Mouse (Mus musculus) bone marrow, adult 2 months (tissue): ENCODE data around the gene Cps1.

Experiments
- CTCF ChIP-seq: fragments of 200-500 bp; IDR thresholded peaks from 2 replicates; pipeline ENCODE4 v1.5.1; 2011; ENCODE audit warnings: low read length, control low read depth; ENCODE audit not compliant: control insufficient read depth, insufficient read depth
- POLR2A ChIP-seq: fragments of 200-500 bp; IDR thresholded peaks from 2 replicates; pipeline ENCODE4 v1.6.1; 2011; ENCODE audit warnings: low read depth, mild to moderate bottlenecking, control low read depth, low read length, borderline replicate concordance; ENCODE audit not compliant: control insufficient read depth

- TF ChIP-seq CTCF (no peak), POLR2A (no peak)
Measured at GRCm38 (mm10) chr1:67223666-67224065, 100.8 kb downstream of the Cps1 start.
